Mouse (Mus musculus) heart, embryonic 11.5 days (tissue): Measurements from ENCODE around the gene Stt3b. TPM values are rescaled to one million over a fixed set of nuclear protein-coding genes. Genes with fewer than 3 reads are reported as not detected.
A peak's percentile ranks its signal among the peaks of the same experiment; 100 is the strongest.

Experiments used
- ATAC-seq: fragments of 200-750 bp; cut with Nextera tagmentation; replicated peaks from 2 replicates; pipeline ENCODE4 v1.8.0; 2017; ENCODE audit warnings: moderate library complexity; ENCODE audit not compliant: insufficient number of reproducible peaks, low FRiP score, low TSS enrichment
- H3K27ac ChIP-seq: fragments of 300-500 bp; sonication (generic); 2 replicates; pipeline ENCODE4 v1.5.1; 2014; ENCODE audit warnings: mild to moderate bottlenecking, low read depth, low read length
- H3K27me3 ChIP-seq: fragments of 300-500 bp; sonication (generic); 2 replicates; pipeline ENCODE4 v1.6.1; 2014; ENCODE audit warnings: mild to moderate bottlenecking, low read length, mixed read lengths; ENCODE audit not compliant: control insufficient read depth, insufficient read depth
- H3K36me3 ChIP-seq: fragments of 300-500 bp; sonication (generic); 2 replicates; pipeline ENCODE4 v1.6.1; 2014; ENCODE audit warnings: mild to moderate bottlenecking, low read length, moderate library complexity, mixed read lengths; ENCODE audit not compliant: control insufficient read depth, insufficient read depth
- H3K4me1 ChIP-seq: fragments of 300-500 bp; sonication (generic); 2 replicates; pipeline ENCODE4 v1.6.1; 2014; ENCODE audit warnings: low read length; ENCODE audit not compliant: control insufficient read depth, insufficient read depth
- H3K4me2 ChIP-seq: fragments of 300-500 bp; sonication (generic); 2 replicates; pipeline ENCODE4 v1.6.1; 2014; ENCODE audit warnings: mild to moderate bottlenecking, moderate library complexity
- H3K4me3 ChIP-seq: fragments of 300-500 bp; sonication (generic); 2 replicates; pipeline ENCODE4 v1.5.1; 2014; ENCODE audit warnings: low read depth, low read length
- H3K9ac ChIP-seq: fragments of 300-500 bp; sonication (generic); 2 replicates; pipeline ENCODE4 v1.6.1; 2014; ENCODE audit warnings: mild to moderate bottlenecking, low read depth, low read length, moderate library complexity
- H3K9me3 ChIP-seq: fragments of 300-500 bp; sonication (generic); replicated peaks from 2 replicates; pipeline ENCODE4 v1.6.1; 2016; ENCODE audit warnings: low read length; ENCODE audit not compliant: control insufficient read depth
- WGBS: fragments of 180-500 bp; shearing (Covaris S2); extraction: QIAGEN DNeasy Blood & Tissue Kit; methylation state at CpG from one replicate; pipeline ENCODE4 v1.1.7; 2014; ENCODE audit not compliant: insufficient replicate concordance; 5-methylcytosine and 5-hydroxymethylcytosine counted together
- polyA plus RNA-seq: library from polyadenylated mRNA; unstranded; fragments of >200 nt; fragmentation: Nextera tagmentation; extraction: Ambion mirVana; gene quantifications from 2 replicates; pipeline ENCODE4 v1.2.1, GENCODE M21; 2014

The Stt3b gene
- polyA plus RNA-seq, 1 experiment from 2014 or later = 84.7 TPM

- Histone ChIP-seq H3K4me3 (no peak overlapping the region), H3K9me3 (no peaks in the 10 kb centered on the region), H3K27me3 (no peaks in the 10 kb centered on the region), H3K27ac (no peak overlapping the region), H3K36me3 (no peaks in the 10 kb centered on the region), H3K9ac (no peak overlapping the region), H3K4me2 (no peak overlapping the region), H3K4me1 (peaks cover 5% of the 10 kb centered on the region)
- ATAC-seq = no peak
- WGBS = 66% methylated on average over 7 of the region's 7 CpGs
Observed at GRCm38 (mm10) chr9:115224744-115225354, 85.4 kb downstream of the Stt3b start.

DNA sequence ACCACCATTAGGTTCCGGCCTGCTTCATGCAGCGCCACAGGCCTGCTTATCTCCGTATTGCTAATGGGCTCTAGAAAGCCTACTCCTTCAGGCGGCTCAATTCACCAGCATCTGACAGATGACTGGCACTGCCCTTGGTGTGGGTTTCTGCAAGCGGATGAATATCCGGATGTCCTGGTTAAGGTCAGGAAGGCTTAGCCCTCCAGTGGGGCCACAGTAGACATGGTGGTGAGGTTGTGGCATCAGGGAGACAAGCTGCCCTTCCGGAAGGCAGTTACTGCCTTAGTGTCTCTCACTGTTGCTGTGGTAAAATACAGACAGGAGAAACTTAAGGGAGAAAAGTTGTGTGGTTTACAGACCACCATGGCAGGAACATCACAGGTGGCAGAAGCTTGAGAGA is 89.0 kb downstream of the Stt3b start:
- Histone ChIP-seq H3K9me3 (no peaks in the 10 kb centered on the region), H3K9ac (no peak overlapping the region), H3K4me1 (no peaks in the 10 kb centered on the region), H3K4me2 (no peak overlapping the region), H3K36me3 (no peaks in the 10 kb centered on the region), H3K4me3 (no peak overlapping the region), H3K27me3 (no peaks in the 10 kb centered on the region), H3K27ac (no peak overlapping the region)
- no peak for ATAC-seq
- 79% methylated on average over 7 of the region's 7 CpGs for WGBS

- Histone ChIP-seq H3K4me3 (no peak overlapping the region), H3K27ac (no peak overlapping the region), H3K9me3 (no peaks in the 10 kb centered on the region), H3K4me2 (no peak overlapping the region), H3K27me3 (no peaks in the 10 kb centered on the region), H3K36me3 (no peaks in the 10 kb centered on the region), H3K9ac (no peak overlapping the region), H3K4me1 (peaks cover 6% of the 10 kb centered on the region)
- no peak for ATAC-seq
- 78% methylated on average over 7 of the region's 7 CpGs for WGBS
Observed at GRCm38 (mm10) chr9:115220466-115220865, 89.8 kb downstream of the Stt3b start.

- H3K9ac ChIP-seq = no peak overlapping the region
- no peak overlapping the region for H3K4me2 ChIP-seq
- no peaks in the 10 kb centered on the region for H3K27me3 ChIP-seq
- no peak for ATAC-seq
- H3K9me3 ChIP-seq = peaks cover 3% of the 10 kb centered on the region
- no peaks in the 10 kb centered on the region for H3K36me3 ChIP-seq
- H3K4me3 ChIP-seq = no peak overlapping the region
- no peak overlapping the region for H3K27ac ChIP-seq
- 31% methylated on average over 9 of the region's 9 CpGs for WGBS
- peaks cover 14% of the 10 kb centered on the region for H3K4me1 ChIP-seq
Observed at GRCm38 (mm10) chr9:115217984-115218383, 92.2 kb downstream of the Stt3b start.

GRCm38 (mm10) chr9:115215830-115216701 is 94.2 kb downstream of the Stt3b start:
- Histone ChIP-seq H3K4me1 (peaks cover 14% of the 10 kb centered on the region), H3K9me3 (peaks cover 3% of the 10 kb centered on the region), H3K36me3 (no peaks in the 10 kb centered on the region), H3K4me2 (peak overlapping the region; percentile 34; the same call in 1 of the 2 replicates), H3K4me3 (no peak overlapping the region), H3K27me3 (no peaks in the 10 kb centered on the region), H3K27ac (no peak overlapping the region), H3K9ac (no peak overlapping the region)
- ATAC-seq = peak; percentile 60; the same call in 1 of the 2 replicates
- 27% methylated on average over 21 of the region's 21 CpGs for WGBS

GRCm38 (mm10) chr9:115214572-115215571 is 95.3 kb downstream of the Stt3b start:
- 26% methylated on average over 7 of the region's 7 CpGs for WGBS
- Histone ChIP-seq H3K9me3 (peaks cover 3% of the 10 kb centered on the region), H3K4me1 (peaks cover 14% of the 10 kb centered on the region), H3K4me2 (no peak overlapping the region), H3K27ac (no peak overlapping the region), H3K9ac (no peak overlapping the region), H3K27me3 (no peaks in the 10 kb centered on the region), H3K36me3 (no peaks in the 10 kb centered on the region), H3K4me3 (no peak overlapping the region)
- no peak for ATAC-seq

GRCm38 (mm10) chr9:115213755-115214264 is 96.4 kb downstream of the Stt3b start:
- Histone ChIP-seq H3K27ac (no peak overlapping the region), H3K27me3 (no peaks in the 10 kb centered on the region), H3K4me3 (no peak overlapping the region), H3K9ac (no peak overlapping the region), H3K9me3 (peaks cover 3% of the 10 kb centered on the region), H3K36me3 (no peaks in the 10 kb centered on the region), H3K4me1 (peaks cover 14% of the 10 kb centered on the region), H3K4me2 (no peak overlapping the region)
- no peak for ATAC-seq
- WGBS = 87% methylated on average over 5 of the region's 5 CpGs

DNA sequence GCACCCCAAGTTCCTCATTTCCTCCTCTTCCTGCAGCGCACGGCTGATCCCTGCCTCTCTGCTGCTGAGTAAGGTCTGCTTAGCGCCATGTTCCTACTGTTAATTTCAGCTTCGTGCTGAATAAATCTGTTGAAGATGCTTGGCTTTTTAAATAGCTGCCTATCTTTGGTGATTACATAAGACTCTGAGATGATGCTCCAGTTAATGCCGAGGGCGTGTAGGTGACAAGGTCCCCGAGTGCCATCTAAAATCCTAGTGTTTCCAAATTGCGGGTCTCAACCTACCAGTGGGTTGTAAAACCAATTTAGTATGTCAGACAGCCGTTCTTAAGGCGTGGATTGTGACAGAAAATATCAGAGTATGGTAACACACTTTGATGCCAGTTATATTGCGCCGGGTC is 99.7 kb downstream of the Stt3b start:
- no peak overlapping the region for H3K4me2 ChIP-seq
- no peak overlapping the region for H3K27ac ChIP-seq
- H3K9me3 ChIP-seq = peaks cover 3% of the 10 kb centered on the region
- H3K27me3 ChIP-seq = no peaks in the 10 kb centered on the region
- no peak overlapping the region for H3K9ac ChIP-seq
- peaks cover 17% of the 10 kb centered on the region for H3K4me1 ChIP-seq
- WGBS = 87% methylated on average over 12 of the region's 12 CpGs
- H3K4me3 ChIP-seq = no peak overlapping the region
- H3K36me3 ChIP-seq = no peaks in the 10 kb centered on the region
- no peak for ATAC-seq
